Mouse (Mus musculus) lung, embryonic 16.5 days (tissue): ENCODE data around the gene Rnase13. TPM values are rescaled to one million over a fixed set of nuclear protein-coding genes. Genes with fewer than 3 reads are reported as not detected.

Source experiments
- ATAC-seq: fragments of 200-750 bp; cut with Nextera tagmentation; 2 replicates; pipeline ENCODE4 v1.8.0; 2017; ENCODE audit warnings: low read depth, mild to moderate bottlenecking, moderate library complexity
- H3K27ac ChIP-seq: fragments of 300-500 bp; sonication (generic); 2 replicates; pipeline ENCODE4 v1.5.1; 2014; ENCODE audit warnings: mild to moderate bottlenecking, control low read depth, low read length
- H3K27me3 ChIP-seq: fragments of 300-500 bp; sonication (generic); 2 replicates; pipeline ENCODE4 v1.6.1; 2014; ENCODE audit warnings: low read depth, low read length, mixed read lengths; ENCODE audit not compliant: control insufficient read depth, insufficient read depth
- H3K36me3 ChIP-seq: fragments of 300-500 bp; sonication (generic); 2 replicates; pipeline ENCODE4 v1.6.1; 2014; ENCODE audit warnings: low read length; ENCODE audit not compliant: control insufficient read depth, insufficient read depth
- H3K4me1 ChIP-seq: fragments of 300-500 bp; sonication (generic); replicated peaks from 2 replicates; pipeline ENCODE4 v1.6.1; 2014; ENCODE audit warnings: low read length, mixed read lengths; ENCODE audit not compliant: control insufficient read depth, insufficient read depth
- H3K4me2 ChIP-seq: fragments of 300-500 bp; sonication (generic); 2 replicates; pipeline ENCODE4 v1.6.1; 2014; ENCODE audit warnings: low read depth, low read length, control low read depth
- H3K4me3 ChIP-seq: fragments of 300-500 bp; sonication (generic); 2 replicates; pipeline ENCODE4 v1.5.1; 2014; ENCODE audit warnings: mild to moderate bottlenecking, low read length, control low read depth
- H3K9ac ChIP-seq: fragments of 300-500 bp; sonication (generic); 2 replicates; pipeline ENCODE4 v1.6.1; 2014; ENCODE audit warnings: low read length, control low read depth
- H3K9me3 ChIP-seq: fragments of 300-500 bp; sonication (generic); 2 replicates; pipeline ENCODE4 v1.6.1; 2016; ENCODE audit warnings: low read length; ENCODE audit not compliant: control insufficient read depth
- WGBS: fragments of 180-500 bp; shearing (Covaris S2); extraction: QIAGEN DNeasy Blood & Tissue Kit; methylation state at CpG from one replicate; pipeline ENCODE4 v1.1.7; 2014; 5-methylcytosine and 5-hydroxymethylcytosine counted together
- polyA plus RNA-seq: library from polyadenylated mRNA; unstranded; fragments of >200 nt; fragmentation: Nextera tagmentation; extraction: Ambion mirVana; gene quantifications from 2 replicates; pipeline ENCODE4 v1.2.1, GENCODE M21; 2015

The Rnase13 gene
- polyA plus RNA-seq, 1 experiment from 2014 or later = not detected

- peak within 1 kb of the TSS; percentile 23; the same call in 1 of the 2 replicates for H3K27ac ChIP-seq
- ATAC-seq = no peak
- H3K9ac ChIP-seq = no peak within 1 kb of the TSS
- no peaks in the 10 kb centered on the region for H3K27me3 ChIP-seq
- H3K4me3 ChIP-seq = no peak within 1 kb of the TSS
- H3K36me3 ChIP-seq = peaks cover 34% of the 10 kb centered on the region
- H3K9me3 ChIP-seq = no peaks in the 10 kb centered on the region
- peaks cover 5% of the 10 kb centered on the region; the same call in 1 of the 2 replicates for H3K4me1 ChIP-seq
- WGBS = 87% methylated on average over 9 of the region's 9 CpGs
- H3K4me2 ChIP-seq = no peak within 1 kb of the TSS
Observed at GRCm38 (mm10) chr14:51892191-51892939, 30.2 kb downstream of the Rnase13 start, which contains the start of gene Slc39a2. TSS of gene Slc39a2 (plus strand) at chr14:51892889.

GRCm38 (mm10) chr14:51889833-51890232 is 32.7 kb downstream of the Rnase13 start:
- no peak overlapping the region for H3K4me3 ChIP-seq
- no peak for ATAC-seq
- no peak overlapping the region for H3K4me2 ChIP-seq
- no peaks in the 10 kb centered on the region for H3K9me3 ChIP-seq
- H3K4me1 ChIP-seq = peaks cover 16% of the 10 kb centered on the region
- no peak overlapping the region for H3K27ac ChIP-seq
- no peaks in the 10 kb centered on the region for H3K27me3 ChIP-seq
- WGBS = 88% methylated on average over 6 of the region's 6 CpGs
- H3K36me3 ChIP-seq = peaks cover 43% of the 10 kb centered on the region
- no peak overlapping the region for H3K9ac ChIP-seq

- Histone ChIP-seq H3K36me3 (peaks cover 34% of the 10 kb centered on the region), H3K4me1 (peaks cover 12% of the 10 kb centered on the region), H3K9ac (no peak overlapping the region), H3K27ac (no peak overlapping the region), H3K9me3 (no peaks in the 10 kb centered on the region), H3K4me2 (peak overlapping the region; percentile 79; the same call in 1 of the 2 replicates), H3K27me3 (no peaks in the 10 kb centered on the region), H3K4me3 (no peak overlapping the region)
- no peak for ATAC-seq
- WGBS = 67% methylated on average over 6 of the region's 6 CpGs
Observed at GRCm38 (mm10) chr14:51886051-51886450, 36.5 kb downstream of the Rnase13 start.

GRCm38 (mm10) chr14:51884598-51885331 is 37.8 kb downstream of the Rnase13 start, which contains the start of gene Mettl17:
TSS of gene Mettl17 (plus strand) at chr14:51884842.
- Histone ChIP-seq H3K4me2 (peak within 1 kb of the TSS; percentile 79), H3K36me3 (peaks cover 25% of the 10 kb centered on the region), H3K9me3 (no peaks in the 10 kb centered on the region), H3K9ac (peak within 1 kb of the TSS; percentile 70), H3K4me1 (peaks cover 12% of the 10 kb centered on the region), H3K27ac (peak within 1 kb of the TSS; percentile 76), H3K4me3 (peak within 1 kb of the TSS; percentile 73), H3K27me3 (no peaks in the 10 kb centered on the region)
- under 1% methylated on average over 43 of the region's 43 CpGs for WGBS
- peak; percentile 95 for ATAC-seq

- peak overlapping the region; percentile 73 for H3K4me3 ChIP-seq
- no peaks in the 10 kb centered on the region for H3K9me3 ChIP-seq
- H3K27me3 ChIP-seq = no peaks in the 10 kb centered on the region
- WGBS = 2% methylated on average over 14 of the region's 14 CpGs
- ATAC-seq = peak; percentile 31
- peak overlapping the region; percentile 70 for H3K9ac ChIP-seq
- peak overlapping the region; percentile 79 for H3K4me2 ChIP-seq
- H3K27ac ChIP-seq = peak overlapping the region; percentile 67
- H3K4me1 ChIP-seq = peaks cover 12% of the 10 kb centered on the region
- peaks cover 18% of the 10 kb centered on the region for H3K36me3 ChIP-seq
Observed at GRCm38 (mm10) chr14:51884031-51884544, 38.5 kb downstream of the Rnase13 start.

- peak overlapping the region; percentile 67 for H3K27ac ChIP-seq
- H3K4me2 ChIP-seq = peak overlapping the region; percentile 79
- peak overlapping the region; percentile 73 for H3K4me3 ChIP-seq
- H3K9me3 ChIP-seq = no peaks in the 10 kb centered on the region
- H3K36me3 ChIP-seq = peaks cover 16% of the 10 kb centered on the region
- ATAC-seq = peak; percentile 50
- WGBS = 0% methylated on average over 4 of the region's 4 CpGs
- H3K27me3 ChIP-seq = no peaks in the 10 kb centered on the region
- H3K9ac ChIP-seq = peak overlapping the region; percentile 70; the same call in 1 of the 2 replicates
- peaks cover 12% of the 10 kb centered on the region for H3K4me1 ChIP-seq
Observed at GRCm38 (mm10) chr14:51883527-51884030, 39.0 kb downstream of the Rnase13 start.

- Histone ChIP-seq H3K4me3 (no peak overlapping the region), H3K9ac (no peak overlapping the region), H3K27me3 (no peaks in the 10 kb centered on the region), H3K27ac (no peak overlapping the region), H3K36me3 (no peaks in the 10 kb centered on the region), H3K4me1 (no peaks in the 10 kb centered on the region), H3K9me3 (no peaks in the 10 kb centered on the region), H3K4me2 (no peak overlapping the region)
- ATAC-seq = no peak
- 70% methylated on average over 3 of the region's 3 CpGs for WGBS
Observed at GRCm38 (mm10) chr14:51877517-51877916, 45.1 kb downstream of the Rnase13 start.

- no peak for ATAC-seq
- Histone ChIP-seq H3K4me3 (no peak overlapping the region), H3K27ac (no peak overlapping the region), H3K36me3 (no peaks in the 10 kb centered on the region), H3K4me2 (no peak overlapping the region), H3K9ac (no peak overlapping the region), H3K9me3 (no peaks in the 10 kb centered on the region), H3K27me3 (no peaks in the 10 kb centered on the region), H3K4me1 (no peaks in the 10 kb centered on the region)
- WGBS = 65% methylated on average over 9 of the region's 9 CpGs
Observed at GRCm38 (mm10) chr14:51871741-51872140, 50.8 kb downstream of the Rnase13 start.
